Mouse (Mus musculus): Measurements from ENCODE around the gene Mcidas.

Mcidas gene

GRCm38 (mm10) chr13:112993531-112994152 is at the start of gene Mcidas:
TSS of gene Mcidas (plus strand) at chr13:112993845.
- no peak for DNase-seq (ENCODE audit: low spot score in 2 of 2)

DNA sequence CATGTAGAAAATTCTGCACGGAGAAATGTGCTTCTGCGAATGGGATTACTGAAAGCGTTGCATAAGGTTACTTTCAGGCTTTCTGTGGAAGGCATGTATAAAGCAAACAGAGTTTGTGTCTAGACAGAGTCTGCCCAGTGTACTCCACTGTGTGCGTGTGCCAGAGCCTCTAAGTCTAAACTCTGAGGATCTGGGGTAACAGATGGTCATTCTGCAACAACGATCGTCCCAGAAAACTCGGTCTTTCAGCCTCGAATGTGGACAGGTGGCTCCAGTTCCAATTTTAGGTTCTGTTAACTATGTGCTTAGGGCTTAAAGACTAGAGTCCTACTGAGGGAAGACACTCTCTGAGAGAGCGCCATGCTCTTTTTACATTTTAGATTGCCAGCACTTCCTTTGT is 48.3 kb upstream of the Mcidas start:
- peak in 1 of 2 experiments; percentile 16 for DNase-seq (ENCODE audit: low spot score in 2 of 2)

GRCm38 (mm10) chr13:112945900-112946299 is 47.7 kb upstream of the Mcidas start:
- no peak for DNase-seq (ENCODE audit: low spot score in 2 of 2)

DNA sequence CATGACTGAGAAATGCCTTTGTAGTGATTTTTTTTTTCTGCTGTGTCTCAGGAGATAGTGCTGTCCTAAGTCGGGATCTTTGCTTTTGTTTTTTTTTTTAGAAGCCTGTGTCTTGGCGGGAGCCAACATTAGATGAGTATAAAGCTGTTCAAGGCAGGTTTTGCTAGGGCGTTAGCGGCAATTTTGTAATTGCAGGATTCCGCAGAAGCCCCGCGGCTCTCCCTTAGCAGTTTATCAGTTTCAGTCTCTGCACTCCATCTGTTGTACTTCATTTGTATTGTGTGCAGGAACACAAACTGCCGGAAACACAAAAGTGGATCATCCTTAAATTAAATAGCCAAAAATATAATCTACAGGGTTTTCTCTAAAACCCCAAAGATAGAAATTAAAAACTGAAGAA is 39.6 kb upstream of the Mcidas start:
- no peak for DNase-seq (ENCODE audit: low spot score in 2 of 2)

DNA sequence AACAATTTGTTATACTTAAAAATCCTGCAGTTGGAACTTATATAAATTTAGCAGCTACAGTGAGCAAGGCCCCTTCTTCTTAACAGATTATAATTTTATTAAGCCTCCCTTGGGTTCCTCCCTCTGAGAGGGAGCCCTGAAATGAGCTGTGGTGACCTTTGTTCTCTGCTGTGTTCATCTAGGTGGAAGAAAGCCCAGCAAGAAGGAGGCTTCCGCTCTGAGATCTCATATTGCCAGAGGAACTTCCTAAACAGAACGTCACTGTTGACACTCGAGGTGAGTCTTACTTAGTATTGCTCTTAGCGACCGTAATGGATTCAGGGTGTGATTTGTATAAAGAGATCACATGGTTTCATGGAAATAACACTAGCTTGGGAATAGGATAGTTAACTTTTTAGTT is 30.6 kb upstream of the Mcidas start:
- no peak for DNase-seq (ENCODE audit: low spot score in 2 of 2)

DNA sequence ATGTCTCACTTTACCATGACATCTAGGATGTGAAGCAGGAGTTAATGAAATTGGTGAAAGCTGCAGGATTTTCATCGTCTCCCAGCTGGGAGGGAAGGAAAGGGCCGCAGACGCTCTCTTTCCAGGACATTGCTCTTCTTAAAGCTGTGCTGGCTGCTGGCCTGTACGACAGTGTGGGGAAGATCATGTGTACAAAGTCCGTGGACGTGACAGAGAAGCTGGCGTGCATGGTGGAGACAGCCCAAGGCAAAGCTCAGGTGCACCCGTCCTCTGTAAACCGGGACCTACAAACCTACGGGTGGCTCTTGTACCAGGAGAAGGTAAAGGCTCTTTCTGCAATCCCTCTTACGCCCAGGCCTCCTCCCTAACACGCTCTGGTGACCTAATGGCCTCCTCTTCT is 29.2 kb upstream of the Mcidas start:
- no peak for DNase-seq (ENCODE audit: low spot score in 2 of 2)

- no peak for DNase-seq (ENCODE audit: low spot score in 2 of 2)
Measured at GRCm38 (mm10) chr13:112967267-112967666, 26.4 kb upstream of the Mcidas start.

DNA sequence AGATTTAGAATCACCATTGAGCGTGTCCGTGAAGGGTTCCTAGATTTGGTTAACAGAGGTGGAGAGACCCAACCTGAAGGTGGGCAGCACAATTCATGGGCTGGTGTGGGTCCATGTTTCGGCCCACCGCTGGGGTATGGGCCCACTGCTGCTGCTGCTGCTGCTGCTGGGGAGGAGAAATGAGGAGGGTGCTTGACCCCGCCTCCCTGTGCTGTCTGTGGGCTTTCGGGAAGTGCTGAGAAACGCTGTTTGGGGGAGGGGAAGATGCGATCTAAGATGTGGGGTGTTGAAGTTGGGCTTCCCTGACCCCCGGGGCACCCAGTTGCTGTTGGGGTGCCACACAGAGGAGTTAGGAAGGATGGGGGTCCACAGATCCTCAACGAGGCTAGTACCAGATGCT is 16.9 kb upstream of the Mcidas start:
- DNase-seq (ENCODE audit: low spot score in 2 of 2): no peak

GRCm38 (mm10) chr13:112985605-112986450 is 7.8 kb upstream of the Mcidas start:
- DNase-seq (ENCODE audit: low spot score in 2 of 2): no peak

DNA sequence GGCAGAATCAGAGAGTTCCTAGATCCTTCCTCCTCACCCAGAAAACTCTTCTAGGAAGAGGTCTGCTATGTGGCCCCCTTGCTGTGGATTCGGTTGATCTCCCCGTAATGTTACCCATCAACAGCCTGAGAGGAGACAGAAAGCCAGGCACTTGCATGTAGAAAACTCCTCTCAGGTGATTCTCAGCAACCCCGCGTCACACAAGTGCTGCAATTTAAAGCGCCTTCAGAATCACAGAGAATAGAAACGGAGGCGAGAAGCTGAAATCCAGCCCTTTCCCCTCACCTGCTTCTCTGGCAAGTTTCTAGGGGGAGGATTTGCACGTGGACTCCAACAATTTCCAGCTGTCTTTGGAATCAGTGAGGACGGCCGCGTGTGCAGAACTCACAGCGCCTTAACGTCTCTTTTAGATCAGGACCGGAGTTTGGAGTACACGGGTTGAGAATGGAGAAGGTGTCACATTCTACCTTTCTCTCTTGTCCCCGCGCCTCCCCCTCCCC is 7.1 kb upstream of the Mcidas start:
- no peak for DNase-seq (ENCODE audit: low spot score in 2 of 2)

DNA sequence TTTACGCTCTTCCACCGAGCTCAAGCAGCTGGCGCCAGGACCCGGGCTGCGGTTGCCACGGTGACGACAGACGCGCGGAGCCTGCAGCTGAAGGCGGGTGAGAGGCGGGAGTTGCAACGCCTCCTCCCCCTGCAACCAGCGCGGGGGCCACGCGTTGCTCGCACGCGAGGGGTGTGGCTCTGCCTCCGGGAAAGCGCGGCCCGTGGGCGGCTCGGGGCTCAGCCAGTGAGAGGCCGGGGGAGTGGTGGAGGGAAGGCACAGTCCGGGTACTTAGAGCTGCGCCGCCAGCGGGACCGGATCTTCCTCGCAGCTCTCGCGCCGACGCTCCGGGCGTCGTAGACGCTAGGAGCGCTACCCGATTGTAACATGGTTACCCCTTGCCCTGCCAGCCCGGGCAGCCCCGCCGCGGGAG is 6.1 kb upstream of the Mcidas start, which contains the start of gene Ccno:
Ccno (plus strand) TSS at position 271 of the 412 bp plus-strand sequence.
- peak; percentile 92 to 94 for DNase-seq (ENCODE audit: low spot score in 2 of 2)

- DNase-seq (ENCODE audit: low spot score in 2 of 2): peak in 1 of 2 experiments; percentile 14
Measured at GRCm38 (mm10) chr13:112987991-112988390, 5.7 kb upstream of the Mcidas start.

GRCm38 (mm10) chr13:112988866-112989265 is 4.8 kb upstream of the Mcidas start:
- no peak for DNase-seq (ENCODE audit: low spot score in 2 of 2)

DNA sequence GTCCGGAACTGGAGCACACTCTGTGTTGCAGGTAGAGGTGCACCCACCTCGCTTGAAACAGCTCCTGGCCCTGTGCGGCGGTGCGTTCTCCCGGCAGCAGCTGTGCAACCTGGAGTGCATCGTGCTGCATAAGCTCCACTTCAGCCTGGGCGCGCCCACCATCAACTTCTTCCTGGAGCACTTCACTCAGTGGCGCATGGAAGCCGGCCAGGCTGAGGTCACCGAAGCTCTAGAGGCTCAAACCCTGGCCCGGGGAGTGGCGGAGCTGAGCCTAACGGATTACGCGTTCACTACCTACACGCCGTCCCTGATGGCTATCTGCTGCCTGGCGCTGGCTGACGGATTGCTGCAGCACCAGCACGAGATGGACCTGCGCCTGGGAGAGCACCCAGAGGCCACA is 4.1 kb upstream of the Mcidas start:
- no peak for DNase-seq (ENCODE audit: low spot score in 2 of 2)

DNA sequence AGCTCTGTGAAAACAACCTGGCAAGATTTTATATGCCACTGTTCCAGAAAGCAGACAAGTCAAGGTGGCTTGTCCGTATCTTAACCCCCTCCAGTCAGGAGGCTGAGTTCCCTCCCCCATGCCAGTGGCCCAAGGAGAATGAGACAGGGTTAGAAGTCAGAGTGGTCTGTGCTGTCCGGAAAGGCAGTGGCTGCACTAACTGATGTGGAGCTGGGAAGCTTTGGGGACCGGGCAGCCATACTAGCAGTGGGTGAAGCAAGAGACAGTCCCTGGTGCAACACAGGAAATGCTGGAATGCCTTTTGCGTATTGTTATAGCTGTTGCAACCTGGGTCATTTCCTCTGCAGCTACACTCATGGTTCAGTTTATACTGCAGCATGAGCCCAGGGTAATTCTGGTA is 3.3 kb upstream of the Mcidas start:
- DNase-seq (ENCODE audit: low spot score in 2 of 2): no peak

DNA sequence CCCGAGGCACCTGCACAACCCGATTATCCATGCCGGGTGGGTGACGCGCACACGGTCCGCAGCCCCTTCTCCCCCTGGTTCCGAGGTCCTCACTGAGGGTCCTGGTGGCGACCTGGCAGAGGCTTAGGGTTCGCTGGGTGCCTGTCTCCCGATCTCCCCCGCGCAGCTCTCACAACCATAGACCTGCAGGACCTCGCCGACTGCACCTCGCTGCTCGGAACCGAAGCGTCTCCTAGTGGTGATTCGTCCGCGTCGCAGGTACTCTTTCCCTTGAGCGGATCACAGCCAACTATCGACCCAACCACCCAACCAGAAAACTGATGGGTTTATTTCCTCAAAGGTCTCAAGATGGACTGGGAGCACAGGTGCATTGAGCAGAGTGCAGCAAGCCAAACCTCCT is 546 bp downstream of the Mcidas start:
- peak in 1 of 2 experiments; percentile 13 for DNase-seq (ENCODE audit: low spot score in 2 of 2)

GRCm38 (mm10) chr13:112996407-112996806 is 2.8 kb downstream of the Mcidas start:
- no peak for DNase-seq (ENCODE audit: low spot score in 2 of 2)

- DNase-seq (ENCODE audit: low spot score in 2 of 2): no peak
Measured at GRCm38 (mm10) chr13:112997369-112997768, 3.7 kb downstream of the Mcidas start.

DNA sequence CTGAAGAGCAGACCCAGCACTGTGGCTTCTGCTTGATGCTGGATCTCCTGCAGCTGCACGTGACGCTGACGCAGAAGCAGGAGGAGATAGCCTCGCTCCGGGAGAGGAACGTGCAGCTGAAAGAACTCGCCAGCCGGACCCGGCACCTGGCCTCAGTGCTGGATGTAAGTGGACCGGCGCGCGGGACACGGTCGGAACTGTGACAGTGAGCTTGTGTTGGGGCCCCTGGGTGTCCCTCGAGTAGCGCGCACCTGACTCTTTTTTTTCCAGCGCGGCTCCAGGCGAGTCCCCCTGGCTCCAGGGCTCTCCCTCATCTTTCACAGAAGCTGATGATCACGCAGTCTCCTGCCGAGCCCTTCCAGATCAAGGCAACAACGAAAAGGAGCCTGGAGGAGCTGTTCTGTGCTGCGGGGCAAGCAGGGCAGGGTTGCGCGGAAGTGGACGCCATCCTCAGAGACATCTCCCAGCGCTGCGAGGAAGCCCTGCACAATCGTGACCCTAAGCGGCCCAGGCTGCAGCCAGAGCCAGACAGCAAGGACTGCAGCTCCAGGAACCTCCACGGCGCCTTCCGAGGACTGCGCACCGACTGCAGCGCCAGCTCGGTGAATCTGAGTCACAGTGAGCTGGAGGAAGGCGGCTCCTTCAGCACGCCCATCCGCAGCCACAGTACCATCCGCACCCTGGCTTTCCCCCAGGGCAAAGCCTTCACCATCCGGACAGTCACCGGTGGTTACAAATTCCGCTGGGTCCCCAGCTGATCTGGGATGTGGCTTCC is 5.0 kb downstream of the Mcidas start:
- peak; percentile 34 to 60 for DNase-seq (ENCODE audit: low spot score in 2 of 2)

DNA sequence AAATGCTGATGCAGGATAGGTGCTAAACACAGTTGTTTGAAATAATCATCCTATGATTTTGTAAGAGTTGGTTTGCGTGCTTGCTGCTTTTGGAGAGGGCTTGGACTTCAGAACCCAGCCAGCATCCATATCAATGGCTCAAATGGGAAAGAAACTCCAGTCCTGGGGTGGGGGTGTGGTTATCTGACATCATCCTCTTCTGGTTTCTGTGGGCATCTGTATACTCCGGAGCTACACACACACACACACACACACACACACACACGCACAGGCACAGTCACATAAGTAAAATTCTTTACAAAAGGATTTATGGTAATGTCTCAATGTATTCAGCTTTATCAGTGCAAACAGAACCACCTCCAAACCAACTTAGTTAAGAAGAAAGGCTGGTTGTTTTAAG is 6.4 kb downstream of the Mcidas start:
- no peak for DNase-seq (ENCODE audit: low spot score in 2 of 2)

GRCm38 (mm10) chr13:113000576-113001318 is 7.1 kb downstream of the Mcidas start:
- no peak for DNase-seq (ENCODE audit: low spot score in 2 of 2)

Measured in right cerebral cortex, postnatal 36 days (tissue).